Mouse (Mus musculus): ENCODE results near the gene Usp5. TPM values are rescaled to one million over a fixed set of nuclear protein-coding genes. Genes with fewer than 3 reads are reported as not detected.

Usp5 gene
- polyA plus RNA-seq (2016; fragmentation: Nextera tagmentation; extraction: Ambion mirVana): 214 and 215 TPM in 2 replicates

- DNase-seq (ENCODE audit: extremely low spot score, low spot score): peak; percentile 99
- H3K9me3 ChIP-seq: no peaks in the 10 kb centered on the region
- H3K27me3 ChIP-seq (ENCODE audit: poor library complexity, severe bottlenecking): no peaks in the 10 kb centered on the region
- WGBS: under 1% methylated on average over 55 of the region's 55 CpGs
- H3K27ac ChIP-seq: peak within 1 kb of the TSS; percentile 93
- H3K36me3 ChIP-seq (replicated peaks): peaks cover 65% of the 10 kb centered on the region
- peak within 1 kb of the TSS; percentile 74 for H3K4me3 ChIP-seq
- H3K4me1 ChIP-seq: peaks cover 55% of the 10 kb centered on the region
Measured at GRCm38 (mm10) chr6:124828868-124829798, at the start of gene Usp5, which contains the start of gene Cdca3. TSS of gene Usp5 (minus strand) at chr6:124829484. TSS of gene Cdca3 (plus strand) at chr6:124829547.

GRCm38 (mm10) chr6:124874348-124874747 lies 45.1 kb upstream of the Usp5 start:
- H3K27ac ChIP-seq: no peak overlapping the region
- no peaks in the 10 kb centered on the region for H3K9me3 ChIP-seq
- 55% methylated on average over 2 of the region's 3 CpGs for WGBS
- no peak for DNase-seq (ENCODE audit: extremely low spot score, low spot score)
- H3K4me1 ChIP-seq: 0 out of 2 replicates have a peak, but pooled peaks cover 2% of the 10 kb centered on the region
- H3K36me3 ChIP-seq (replicated peaks): no peaks in the 10 kb centered on the region
- H3K4me3 ChIP-seq: no peak overlapping the region
- H3K27me3 ChIP-seq (ENCODE audit: poor library complexity, severe bottlenecking): no peaks in the 10 kb centered on the region

- Histone ChIP-seq H3K27ac (peak overlapping the region; percentile 40; the same call in 1 of the 2 replicates), H3K4me1 (peaks cover 51% of the 10 kb centered on the region), H3K36me3 (replicated peaks) (no peaks in the 10 kb centered on the region), H3K9me3 (no peaks in the 10 kb centered on the region), H3K4me3 (no peak overlapping the region), H3K27me3 (ENCODE audit: poor library complexity, severe bottlenecking) (peaks cover 49% of the 10 kb centered on the region)
- no peak for DNase-seq (ENCODE audit: extremely low spot score, low spot score)
- WGBS: 62% methylated on average over 6 of the region's 7 CpGs
Measured at GRCm38 (mm10) chr6:124866560-124866959, 37.3 kb upstream of the Usp5 start.

GRCm38 (mm10) chr6:124865766-124866362 lies 36.6 kb upstream of the Usp5 start:
- Histone ChIP-seq H3K36me3 (replicated peaks) (peaks cover 5% of the 10 kb centered on the region), H3K9me3 (no peaks in the 10 kb centered on the region), H3K27ac (peak overlapping the region; percentile 40; the same call in 1 of the 2 replicates), H3K4me1 (peaks cover 58% of the 10 kb centered on the region), H3K4me3 (no peak overlapping the region), H3K27me3 (ENCODE audit: poor library complexity, severe bottlenecking) (peaks cover 56% of the 10 kb centered on the region)
- no peak for DNase-seq (ENCODE audit: extremely low spot score, low spot score)
- 68% methylated on average over 18 of the region's 18 CpGs for WGBS

- Histone ChIP-seq H3K36me3 (replicated peaks) (peaks cover 9% of the 10 kb centered on the region), H3K27ac (peak within 1 kb of the TSS; percentile 92), H3K4me1 (peaks cover 77% of the 10 kb centered on the region), H3K9me3 (no peaks in the 10 kb centered on the region), H3K27me3 (ENCODE audit: poor library complexity, severe bottlenecking) (peaks cover 77% of the 10 kb centered on the region), H3K4me3 (peak within 1 kb of the TSS; percentile 69)
- DNase-seq (ENCODE audit: extremely low spot score, low spot score): peak; percentile 70
- WGBS: under 1% methylated on average over 43 of the region's 43 CpGs
Measured at GRCm38 (mm10) chr6:124863658-124864298, 34.5 kb upstream of the Usp5 start, which contains the start of gene Gpr162. TSS of gene Gpr162 (minus strand) at chr6:124863983.

- H3K36me3 ChIP-seq (replicated peaks): peaks cover 9% of the 10 kb centered on the region
- H3K9me3 ChIP-seq: no peaks in the 10 kb centered on the region
- H3K27me3 ChIP-seq (ENCODE audit: poor library complexity, severe bottlenecking): peaks cover 82% of the 10 kb centered on the region
- DNase-seq (ENCODE audit: extremely low spot score, low spot score): peak; percentile 54
- peak overlapping the region; percentile 69 for H3K4me3 ChIP-seq
- WGBS: 0% methylated on average over 15 of the region's 16 CpGs
- peak overlapping the region; percentile 92 for H3K27ac ChIP-seq
- H3K4me1 ChIP-seq: peaks cover 82% of the 10 kb centered on the region
Measured at GRCm38 (mm10) chr6:124863125-124863657, 33.9 kb upstream of the Usp5 start.

GRCm38 (mm10) chr6:124862406-124863124 lies 33.3 kb upstream of the Usp5 start:
- H3K36me3 ChIP-seq (replicated peaks): peaks cover 9% of the 10 kb centered on the region

GRCm38 (mm10) chr6:124861802-124862201 lies 32.5 kb upstream of the Usp5 start:
- H3K36me3 ChIP-seq (replicated peaks): peaks cover 9% of the 10 kb centered on the region
- 25% methylated on average over 3 of the region's 3 CpGs for WGBS
- H3K4me3 ChIP-seq: peak overlapping the region; percentile 69
- no peaks in the 10 kb centered on the region for H3K9me3 ChIP-seq
- peak overlapping the region; percentile 92 for H3K27ac ChIP-seq
- no peak for DNase-seq (ENCODE audit: extremely low spot score, low spot score)
- peaks cover 86% of the 10 kb centered on the region for H3K27me3 ChIP-seq (ENCODE audit: poor library complexity, severe bottlenecking)
- peaks cover 94% of the 10 kb centered on the region for H3K4me1 ChIP-seq

More at GRCm38 (mm10) chr6:124862406-124863124, 33.3 kb upstream of the Usp5 start:
- peaks cover 89% of the 10 kb centered on the region for H3K4me1 ChIP-seq
- no peak for DNase-seq (ENCODE audit: extremely low spot score, low spot score)
- peaks cover 88% of the 10 kb centered on the region for H3K27me3 ChIP-seq (ENCODE audit: poor library complexity, severe bottlenecking)
- peak overlapping the region; percentile 92 for H3K27ac ChIP-seq
- no peaks in the 10 kb centered on the region for H3K9me3 ChIP-seq
- peak overlapping the region; percentile 69 for H3K4me3 ChIP-seq
- 9% methylated on average over 8 of the region's 8 CpGs for WGBS

GRCm38 (mm10) chr6:124861266-124861665 lies 32.0 kb upstream of the Usp5 start:
- Histone ChIP-seq H3K36me3 (replicated peaks) (peaks cover 9% of the 10 kb centered on the region), H3K27ac (peak overlapping the region; percentile 92), H3K27me3 (ENCODE audit: poor library complexity, severe bottlenecking) (peaks cover 80% of the 10 kb centered on the region), H3K4me3 (0 out of 2 replicates have a peak overlapping the region, but pooled peaks have one; percentile 6), H3K4me1 (peaks cover 95% of the 10 kb centered on the region), H3K9me3 (no peaks in the 10 kb centered on the region)
- no peak for DNase-seq (ENCODE audit: extremely low spot score, low spot score)
- 80% methylated on average over 19 of the region's 19 CpGs for WGBS

GRCm38 (mm10) chr6:124860511-124860910 lies 31.2 kb upstream of the Usp5 start:
- Histone ChIP-seq H3K27me3 (ENCODE audit: poor library complexity, severe bottlenecking) (peaks cover 73% of the 10 kb centered on the region), H3K4me3 (no peak overlapping the region), H3K36me3 (replicated peaks) (peaks cover 9% of the 10 kb centered on the region), H3K27ac (peak overlapping the region; percentile 92), H3K9me3 (no peaks in the 10 kb centered on the region), H3K4me1 (peaks cover 95% of the 10 kb centered on the region)
- 81% methylated on average over 9 of the region's 9 CpGs for WGBS
- no peak for DNase-seq (ENCODE audit: extremely low spot score, low spot score)

GRCm38 (mm10) chr6:124859725-124860124 lies 30.4 kb upstream of the Usp5 start:
- peaks cover 92% of the 10 kb centered on the region for H3K4me1 ChIP-seq
- peak; percentile 83 for DNase-seq (ENCODE audit: extremely low spot score, low spot score)
- whole genome bisulfite sequencing: 12% methylated on average over 12 of the region's 12 CpGs
- H3K36me3 ChIP-seq (replicated peaks): peaks cover 13% of the 10 kb centered on the region
- peaks cover 68% of the 10 kb centered on the region for H3K27me3 ChIP-seq (ENCODE audit: poor library complexity, severe bottlenecking)
- H3K27ac ChIP-seq: peak overlapping the region; percentile 92
- no peaks in the 10 kb centered on the region for H3K9me3 ChIP-seq
- H3K4me3 ChIP-seq: peak overlapping the region; percentile 19
